Mouse (Mus musculus): ENCODE measurements around the gene Cyp1a2.

DNA sequence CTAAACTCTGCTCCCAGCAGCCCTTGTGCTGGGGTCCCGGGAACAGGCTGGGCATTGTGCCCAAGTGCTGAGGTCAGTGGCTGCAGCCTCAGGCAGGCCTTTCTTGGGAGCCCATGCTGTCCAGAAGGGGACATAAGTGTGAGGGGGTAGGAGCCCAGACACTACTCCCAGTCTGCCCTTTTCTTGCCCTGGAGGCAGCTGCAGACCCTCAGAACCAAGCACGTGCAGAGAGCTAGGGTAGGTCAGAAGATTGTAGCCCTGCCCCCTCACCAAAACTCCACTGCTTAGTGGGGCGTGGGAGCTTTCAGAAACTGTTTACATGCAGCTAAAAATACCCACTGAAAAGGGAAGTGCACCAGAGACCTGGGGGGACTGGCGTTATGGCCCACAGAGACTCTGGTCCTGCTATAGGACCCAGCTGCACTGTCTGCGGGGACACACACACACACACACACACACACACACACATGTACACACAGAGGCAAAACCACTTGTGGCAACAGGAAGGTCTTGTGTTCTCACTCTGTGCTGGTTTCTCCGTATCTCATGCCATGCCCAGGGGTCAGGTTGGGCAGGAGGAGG lies 45.7 kb downstream of the Cyp1a2 start:
- no peak for TF ChIP-seq CTCF (IDR thresholded peaks at IDR 0.05)
- TF ChIP-seq EP300 (IDR thresholded peaks at IDR 0.05): peak; percentile 53; the same call in 1 of the 2 replicates
